ENCODE assay signal across 17 mouse cellular contexts in genomic region chr3:131085978-131086377, GRCm38 (mm10). TPM values are rescaled to one million over a fixed set of nuclear protein-coding genes. Genes with fewer than 3 reads are reported as not detected.
A peak's percentile ranks its signal among the peaks of the same experiment; 100 is the strongest.
DNase-seq lines count a peak whose midpoint lies in the region; ATAC-seq lines count a peak whose summit lies in the region.
"Had no signal": no experiment of that assay in that cellular context is flagged by ENCODE, and none has a peak within 500 bp of the region (broad histone marks: within the 10 kb centered on the region; RNA-seq: fewer than 3 reads in every experiment).

No protein-coding gene starts in this region.

- 77% methylated on average over 9 of the region's 9 CpGs for WGBS in midbrain, embryonic 14.5 days

- intact Hi-C loops in gastrocnemius, postnatal 36 days (cut with DNase I): no loop called here

- no peak overlapping the region for H3K27ac ChIP-seq in midbrain, embryonic 14.5 days (replicated peaks; ENCODE audit: low read depth, low read length)
- H3K27ac ChIP-seq: forebrain, embryonic 13.5 days; heart, embryonic 15.5 days; hindbrain, embryonic 15.5 days had no signal

- no peak overlapping the region for H3K9ac ChIP-seq in midbrain, embryonic 14.5 days (replicated peaks; ENCODE audit: low read length)
- H3K9ac ChIP-seq: heart, embryonic 15.5 days had no signal

- no peaks in the 10 kb centered on the region for H3K9me3 ChIP-seq in midbrain, embryonic 14.5 days (ENCODE audit: control insufficient read depth, low read length)
- H3K9me3 ChIP-seq: forebrain, embryonic 13.5 days; heart, embryonic 15.5 days; hindbrain, embryonic 15.5 days had no signal

- H3K4me1 ChIP-seq in midbrain, embryonic 14.5 days (ENCODE audit: control insufficient read depth, insufficient read depth, low read length): peaks cover 13% of the 10 kb centered on the region

- no peaks in the 10 kb centered on the region for H3K36me3 ChIP-seq in midbrain, embryonic 14.5 days (ENCODE audit: control insufficient read depth, insufficient read depth, low read length)
- H3K36me3 ChIP-seq: heart, embryonic 15.5 days; hindbrain, embryonic 15.5 days had no signal

- DNase-seq in CD4-positive, CD25-positive, alpha-beta regulatory T cell, adult 2 months (ENCODE audit: low read depth, low spot score): peak; percentile 32
- peak; percentile 19 for DNase-seq in induced T-regulatory cell, adult 2 months (ENCODE audit: low read depth)
- no peak for DNase-seq in adipocyte (ENCODE audit: low spot score)
- DNase-seq in gastrocnemius, postnatal 36 days: no peak
- no peak for DNase-seq in midbrain, embryonic 14.5 days
- DNase-seq: B cell, adult 2 months; cerebellum, adult 11 months; cerebellum, adult 8-10 months; forebrain, postnatal 0 days; gastrocnemius, postnatal 14 days; heart, postnatal 14 days had no signal

- no peak overlapping the region for H3K4me3 ChIP-seq in midbrain, embryonic 14.5 days (replicated peaks; ENCODE audit: low read depth, low read length)

- no peak for ATAC-seq in CD4-positive, CD25-positive, alpha-beta regulatory T cell, adult 4 months
- peak; percentile 78 for ATAC-seq in common myeloid progenitor, adult 5-6 weeks (replicated peaks; ENCODE audit: low read depth, poor library complexity, severe bottlenecking)
- ATAC-seq in midbrain, embryonic 14.5 days (ENCODE audit: low FRiP score, low TSS enrichment): no peak
- ATAC-seq: intestine, postnatal 0 days had no signal

- no peak overlapping the region for H3K4me2 ChIP-seq in midbrain, embryonic 14.5 days (ENCODE audit: low read length)

- H3K27me3 ChIP-seq in midbrain, embryonic 14.5 days (ENCODE audit: control insufficient read depth, insufficient read depth, low read length): no peaks in the 10 kb centered on the region
- H3K27me3 ChIP-seq: heart, embryonic 15.5 days had no signal

RNA-seq across cellular contexts. Expression of gene Lef1, which starts 24.3 kb away (rescaled TPM):
- 100 to 1,000 TPM; 208 to 272 TPM for polyA plus RNA-seq in CD4-positive, CD25-positive, alpha-beta regulatory T cell, adult 4 months (2017; shearing (Covaris generic))
- not detected in 2 replicates for total RNA-seq in common myeloid progenitor, adult 5-6 weeks (2017)
- 1 to 10 TPM in 1 of 2 experiments, under 1 TPM in 1; 0.32 to 1.1 TPM for total RNA-seq in gastrocnemius, postnatal 36 days (2021)
- 75.4 and 93.8 TPM in 2 replicates for polyA plus RNA-seq in midbrain, embryonic 14.5 days (2014; fragmentation: Nextera tagmentation; extraction: Ambion mirVana)

Comparison
In these comparisons a context has a peak if more than half of its experiments do, and no peak if none do; other contexts are left out.
1. DNase-seq: peak in CD4-positive, CD25-positive, alpha-beta regulatory T cell, adult 2 months (single experiment) and induced T-regulatory cell, adult 2 months (single experiment); none in adipocyte (single experiment), gastrocnemius, postnatal 36 days (0 of 2) and midbrain, embryonic 14.5 days (single experiment).